Mouse (Mus musculus) liver, adult 2 months (tissue): ENCODE results near the gene Palmd. TPM values are rescaled to one million over a fixed set of nuclear protein-coding genes. Genes with fewer than 3 reads are reported as not detected.
A peak's percentile ranks its signal among the peaks of the same experiment; 100 is the strongest.

Experiments
- DNase-seq: peaks from one replicate; pipeline ENCODE4 v3.0.0-alpha.2; 2011; ENCODE audit warnings: low read depth, low spot score; ENCODE audit errors: extremely low read depth
- H3K27ac ChIP-seq: fragments of 200-500 bp; replicated peaks from 2 replicates; pipeline ENCODE4 v1.5.1; 2012; ENCODE audit warnings: low read depth, mild to moderate bottlenecking, control low read depth, inconsistent platforms, low read length; ENCODE audit not compliant: insufficient read depth
- H3K27me3 ChIP-seq: fragments of 200-500 bp; 2 replicates; pipeline ENCODE4 v1.6.1; 2012; ENCODE audit warnings: mild to moderate bottlenecking, moderate library complexity, low read length, inconsistent platforms; ENCODE audit not compliant: control insufficient read depth, insufficient read depth
- H3K36me3 ChIP-seq: fragments of 200-500 bp; 2 replicates; pipeline ENCODE4 v1.6.1; 2012; ENCODE audit warnings: low read length, inconsistent platforms; ENCODE audit not compliant: control insufficient read depth, insufficient read depth
- H3K4me1 ChIP-seq: fragments of 200-500 bp; 2 replicates; pipeline ENCODE4 v1.6.1; 2011; ENCODE audit warnings: low read length; ENCODE audit not compliant: control insufficient read depth, insufficient read depth
- H3K4me3 ChIP-seq: fragments of 200-500 bp; 2 replicates; pipeline ENCODE4 v1.5.1; 2011; ENCODE audit warnings: low read depth, mild to moderate bottlenecking, control low read depth, low read length, moderate library complexity; ENCODE audit not compliant: insufficient read depth
- H3K79me2 ChIP-seq: fragments of 200-500 bp; 2 replicates; pipeline ENCODE4 v1.6.1; 2012; ENCODE audit warnings: inconsistent platforms, mild to moderate bottlenecking, low read length, moderate library complexity; ENCODE audit not compliant: control insufficient read depth, insufficient read depth
- H3K9ac ChIP-seq: fragments of 200-500 bp; 2 replicates; pipeline ENCODE4 v1.6.1; 2012; ENCODE audit warnings: low read depth, mild to moderate bottlenecking, control low read depth, inconsistent platforms, low read length
- CTCF ChIP-seq: fragments of 200-500 bp; IDR thresholded peaks from 2 replicates; pipeline ENCODE4 v1.5.1; 2011; ENCODE audit warnings: low read depth, low read length, control low read depth
- POLR2A ChIP-seq: fragments of 200-500 bp; IDR thresholded peaks from 2 replicates; pipeline ENCODE4 v1.6.1; 2011; ENCODE audit warnings: low read length, control low read depth; ENCODE audit not compliant: insufficient read depth; ENCODE audit errors: extremely low read depth
- WGBS: fragments of 180-500 bp; shearing (Covaris S2); methylation state at CpG from one replicate; pipeline ENCODE4 v1.1.7; 2018; 5-methylcytosine and 5-hydroxymethylcytosine counted together
- polyA plus RNA-seq: library from polyadenylated mRNA; depleted of rRNA; stranded (reverse); fragments of >200 nt; gene quantifications from 2 replicates; pipeline ENCODE4 v1.2.3, GENCODE M21; 2012
- total RNA-seq: library from RNA; depleted of rRNA; stranded (reverse); fragments of >200 nt; gene quantifications from 2 replicates; pipeline ENCODE4 v1.2.3, GENCODE M21; 2014

Gene Palmd
- total and polyA plus RNA-seq, 2 experiments = 6.9 to 16.5 TPM

DNA sequence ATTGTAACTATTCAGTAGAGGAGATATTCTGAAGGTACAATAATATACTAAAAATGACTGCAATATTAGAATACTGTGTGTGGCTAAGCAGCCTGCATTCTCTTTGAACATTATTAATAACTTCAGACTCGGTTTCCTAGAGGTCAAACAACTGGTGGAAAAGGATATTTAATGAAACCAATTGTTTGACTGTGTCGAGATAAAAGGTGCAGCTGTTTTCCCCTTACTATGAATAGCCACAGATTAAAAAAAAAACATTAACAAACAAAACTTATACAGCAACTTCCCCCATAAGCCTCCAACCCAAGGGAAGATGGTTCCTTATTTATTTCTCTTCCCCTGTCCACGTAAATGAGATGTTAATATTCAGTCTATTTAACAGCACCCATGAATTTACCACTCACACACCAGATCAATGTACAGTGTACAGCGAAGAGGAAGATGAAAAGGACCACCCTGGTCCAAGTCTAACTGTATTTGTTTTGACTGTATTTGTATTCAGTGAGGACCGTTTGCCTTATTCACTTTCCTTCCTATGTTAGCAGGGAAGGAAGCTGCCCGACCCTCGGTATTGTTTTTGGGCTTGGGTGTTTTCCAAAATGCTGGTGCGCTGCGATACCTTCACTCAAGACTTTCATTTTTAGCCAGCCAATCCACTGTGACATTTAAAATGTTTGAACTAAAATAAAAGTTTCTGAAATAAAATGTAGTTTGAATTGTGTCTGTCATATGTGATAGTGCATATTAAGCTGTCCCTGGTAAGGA, 13.2 kb upstream of the Palmd start:
- DNase-seq = no peak
- WGBS = 61% methylated on average over 9 of the region's 9 CpGs
- no peaks in the 10 kb centered on the region for H3K79me2 ChIP-seq
- no peak overlapping the region for H3K27ac ChIP-seq
- no peaks in the 10 kb centered on the region for H3K36me3 ChIP-seq
- TF ChIP-seq POLR2A (no peak), CTCF (no peak)
- H3K4me3 ChIP-seq = no peak overlapping the region; the same call in 1 of the 2 replicates
- no peak overlapping the region for H3K9ac ChIP-seq
- H3K27me3 ChIP-seq = no peaks in the 10 kb centered on the region
- H3K4me1 ChIP-seq = no peaks in the 10 kb centered on the region

- DNase-seq = peak; percentile 84
- 32% methylated on average over 5 of the region's 5 CpGs for WGBS
- Histone ChIP-seq H3K27me3 (no peaks in the 10 kb centered on the region), H3K9ac (no peak overlapping the region), H3K4me1 (peaks cover 8% of the 10 kb centered on the region; the same call in 1 of the 2 replicates), H3K4me3 (no peak overlapping the region), H3K79me2 (peaks cover 4% of the 10 kb centered on the region; the same call in 1 of the 2 replicates), H3K36me3 (no peaks in the 10 kb centered on the region), H3K27ac (no peak overlapping the region)
- no peak for TF ChIP-seq POLR2A
- no peak for TF ChIP-seq CTCF
Measured at GRCm38 (mm10) chr3:116969786-116970185, 999 bp upstream of the Palmd start.

GRCm38 (mm10) chr3:116969003-116969402, 216 bp upstream of the Palmd start:
- peaks cover 7% of the 10 kb centered on the region; the same call in 1 of the 2 replicates for H3K79me2 ChIP-seq
- peaks cover 12% of the 10 kb centered on the region; the same call in 1 of the 2 replicates for H3K4me1 ChIP-seq
- peak overlapping the region; percentile 43 for H3K4me3 ChIP-seq
- WGBS = 12% methylated on average over 4 of the region's 5 CpGs
- no peaks in the 10 kb centered on the region for H3K27me3 ChIP-seq
- peak; percentile 52 for DNase-seq
- TF ChIP-seq POLR2A (no peak), CTCF (no peak)
- peak overlapping the region; percentile 82 for H3K9ac ChIP-seq
- peak overlapping the region; percentile 95 for H3K27ac ChIP-seq
- no peaks in the 10 kb centered on the region for H3K36me3 ChIP-seq

DNA sequence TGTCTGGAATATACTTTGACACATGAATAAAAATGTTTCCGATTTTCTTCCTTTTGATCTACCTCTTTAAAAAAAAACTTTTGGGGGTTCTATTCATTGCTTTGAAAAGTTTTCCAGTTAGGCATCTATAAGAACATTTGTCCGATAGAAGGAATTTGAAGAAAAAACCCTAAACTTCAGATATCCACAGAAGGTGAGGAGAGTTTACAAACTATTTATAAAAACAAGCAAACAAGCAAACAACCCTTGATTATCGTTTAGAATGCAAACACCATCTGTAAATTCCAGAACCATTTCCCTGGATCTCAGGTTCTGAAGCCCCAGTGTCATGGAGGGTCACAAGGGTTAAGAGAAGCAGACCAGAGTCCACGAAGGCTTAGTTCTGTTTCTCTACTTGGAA, 820 bp downstream of the Palmd start, which contains the start of gene 4930455H04Rik:
4930455H04Rik (plus strand) TSS at position 301 of the 400 bp plus-strand sequence.
- Histone ChIP-seq H3K9ac (peak within 1 kb of the TSS; percentile 82), H3K4me3 (peak within 1 kb of the TSS; percentile 43)
- 19% methylated on average over 4 of the region's 4 CpGs for WGBS

GRCm38 (mm10) chr3:116967436-116967835, 1.4 kb downstream of the Palmd start:
- H3K27ac ChIP-seq = peak overlapping the region; percentile 62
- H3K79me2 ChIP-seq = peaks cover 13% of the 10 kb centered on the region; the same call in 1 of the 2 replicates
- peak overlapping the region; percentile 43 for H3K4me3 ChIP-seq
- DNase-seq = peak; percentile 75
- WGBS = 21% methylated on average over 6 of the region's 6 CpGs
- no peaks in the 10 kb centered on the region for H3K36me3 ChIP-seq
- H3K4me1 ChIP-seq = peaks cover 19% of the 10 kb centered on the region
- no peaks in the 10 kb centered on the region for H3K27me3 ChIP-seq
- TF ChIP-seq POLR2A (no peak), CTCF (no peak)
- H3K9ac ChIP-seq = peak overlapping the region; percentile 55; the same call in 1 of the 2 replicates

More for the DNA sequence above, 820 bp downstream of the Palmd start, which contains the start of gene 4930455H04Rik:
- peaks cover 16% of the 10 kb centered on the region; the same call in 1 of the 2 replicates for H3K4me1 ChIP-seq
- H3K79me2 ChIP-seq = peaks cover 11% of the 10 kb centered on the region; the same call in 1 of the 2 replicates
- TF ChIP-seq POLR2A (0 out of 2 replicates have a peak, but pooled peaks have one; percentile 19), CTCF (no peak)
- peak; percentile 73 for DNase-seq
- H3K27me3 ChIP-seq = no peaks in the 10 kb centered on the region
- H3K36me3 ChIP-seq = no peaks in the 10 kb centered on the region
- H3K27ac ChIP-seq = peak within 1 kb of the TSS; percentile 95

GRCm38 (mm10) chr3:116966800-116967199, 2.0 kb downstream of the Palmd start:
- H3K4me3 ChIP-seq = peak overlapping the region; percentile 43
- WGBS = 14% methylated on average over 6 of the region's 6 CpGs
- H3K27me3 ChIP-seq = no peaks in the 10 kb centered on the region
- DNase-seq = peak; percentile 97
- no peak for TF ChIP-seq POLR2A
- TF ChIP-seq CTCF = no peak
- no peaks in the 10 kb centered on the region for H3K36me3 ChIP-seq
- peaks cover 19% of the 10 kb centered on the region for H3K4me1 ChIP-seq
- peak overlapping the region; percentile 78 for H3K27ac ChIP-seq
- H3K79me2 ChIP-seq = peaks cover 16% of the 10 kb centered on the region; the same call in 1 of the 2 replicates
- H3K9ac ChIP-seq = peak overlapping the region; percentile 73
